Mouse (Mus musculus): ENCODE measurements around the gene Stkld1.
A peak's percentile ranks its signal among the peaks of the same experiment; 100 is the strongest.

Stkld1 gene

GRCm38 (mm10) chr2:26915927-26916728 is 17.7 kb upstream of the Stkld1 start, which contains the start of the genes Surf2 and Surf1:
Gene Surf2, plus strand, starts transcription at chr2:26916367.
Gene Surf1, minus strand, starts transcription at chr2:26916530.
- peak; percentile 91 for DNase-seq

GRCm38 (mm10) chr2:26916738-26917137 is 17.1 kb upstream of the Stkld1 start:
- no peak for DNase-seq

GRCm38 (mm10) chr2:26919684-26920083 is 14.2 kb upstream of the Stkld1 start:
- DNase-seq: no peak

GRCm38 (mm10) chr2:26920190-26920855 is 13.5 kb upstream of the Stkld1 start:
- DNase-seq: no peak

- DNase-seq: no peak
These were observed 12.1 kb upstream of the Stkld1 start for GRCm38 (mm10) chr2:26921784-26922183.

- no peak for DNase-seq
These were observed 5.9 kb upstream of the Stkld1 start for GRCm38 (mm10) chr2:26927745-26928476.

GRCm38 (mm10) chr2:26930390-26930789 is 3.5 kb upstream of the Stkld1 start:
- peak; percentile 76 for DNase-seq

GRCm38 (mm10) chr2:26932473-26933303 is 1.2 kb upstream of the Stkld1 start:
- DNase-seq: no peak

- no peak for DNase-seq
These were observed 1.4 kb downstream of the Stkld1 start for GRCm38 (mm10) chr2:26935286-26935685.

- no peak for DNase-seq
These were observed 2.6 kb downstream of the Stkld1 start for GRCm38 (mm10) chr2:26936425-26936824.

- DNase-seq: peak; percentile 4
These were observed 7.7 kb downstream of the Stkld1 start for GRCm38 (mm10) chr2:26941539-26941938.

GRCm38 (mm10) chr2:26943253-26943652 is 9.4 kb downstream of the Stkld1 start:
- no peak for DNase-seq

GRCm38 (mm10) chr2:26950411-26950810 is 16.6 kb downstream of the Stkld1 start:
- DNase-seq: no peak

- DNase-seq: no peak
These were observed 17.6 kb downstream of the Stkld1 start for GRCm38 (mm10) chr2:26951346-26951905.

GRCm38 (mm10) chr2:26952193-26952592 is 18.3 kb downstream of the Stkld1 start:
- no peak for DNase-seq

- DNase-seq: no peak
These were observed 19.0 kb downstream of the Stkld1 start for GRCm38 (mm10) chr2:26952866-26953265.

GRCm38 (mm10) chr2:26954735-26955395 is 21.0 kb downstream of the Stkld1 start:
- no peak for DNase-seq

- DNase-seq: no peak
These were observed 23.1 kb downstream of the Stkld1 start for GRCm38 (mm10) chr2:26956811-26957487.

- no peak for DNase-seq
These were observed 23.6 kb downstream of the Stkld1 start for GRCm38 (mm10) chr2:26957488-26957859.

- peak; percentile 22 for DNase-seq
These were observed 26.9 kb downstream of the Stkld1 start for GRCm38 (mm10) chr2:26960756-26961155.

All from retina, postnatal 1 day (tissue).